Mouse (Mus musculus) cerebellum, adult 11-12 months (tissue): ENCODE data around the gene Fam189b.
"Not testable (repeated sequence)": the region's sequence is repeated elsewhere in the genome, so short reads cannot be mapped to it uniquely, and the experiment has no call there.

ENCODE experiments used
- DNase-seq: peaks from one replicate; pipeline ENCODE4 v3.0.0; 2022

The Fam189b gene

DNA sequence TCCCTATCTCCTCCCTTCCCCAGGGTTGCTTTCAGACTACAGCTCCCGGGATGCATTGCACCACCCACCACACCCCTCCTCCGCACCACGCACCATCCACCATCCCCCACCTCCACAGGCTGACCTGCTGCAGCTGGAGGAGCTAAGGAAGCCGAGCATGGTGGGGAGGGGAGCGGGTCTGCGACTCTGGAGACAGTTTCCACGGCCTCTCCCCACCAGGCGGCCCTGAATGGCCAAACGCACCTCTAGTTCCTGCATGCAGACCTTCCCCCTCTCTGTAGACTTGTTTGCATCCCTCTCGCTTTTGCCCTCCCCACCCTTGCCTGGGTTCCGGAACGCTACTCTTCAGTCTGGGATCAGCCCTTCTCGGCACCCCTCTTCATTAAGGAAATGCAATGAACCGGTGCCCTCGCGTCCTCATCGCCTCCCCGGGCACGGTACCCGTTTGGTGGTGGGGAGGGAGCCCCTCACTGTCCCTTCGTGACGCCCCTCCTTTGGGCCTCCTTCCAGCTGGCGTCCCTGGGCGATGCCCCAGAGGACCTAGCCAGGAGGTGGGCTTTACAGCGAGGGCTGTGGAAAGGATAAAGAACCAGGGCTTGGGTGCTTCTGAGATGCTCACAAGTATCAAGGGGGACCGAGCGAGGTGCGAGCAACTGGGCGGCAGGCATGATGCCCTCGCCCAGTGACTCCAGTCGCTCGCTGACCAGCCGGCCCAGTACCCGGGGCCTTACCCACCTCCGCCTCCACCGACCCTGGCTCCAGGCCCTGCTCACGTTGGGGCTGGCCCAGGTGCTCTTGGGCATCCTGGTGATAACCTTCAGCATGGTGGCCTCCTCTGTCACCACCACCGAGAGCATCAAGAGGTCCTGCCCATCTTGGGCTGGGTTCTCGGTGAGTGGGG, at the start of gene Fam189b:
Gene Fam189b (plus strand): TSS at position 86 of the 901 bp plus-strand sequence.
- peak; percentile 92 for DNase-seq

DNA sequence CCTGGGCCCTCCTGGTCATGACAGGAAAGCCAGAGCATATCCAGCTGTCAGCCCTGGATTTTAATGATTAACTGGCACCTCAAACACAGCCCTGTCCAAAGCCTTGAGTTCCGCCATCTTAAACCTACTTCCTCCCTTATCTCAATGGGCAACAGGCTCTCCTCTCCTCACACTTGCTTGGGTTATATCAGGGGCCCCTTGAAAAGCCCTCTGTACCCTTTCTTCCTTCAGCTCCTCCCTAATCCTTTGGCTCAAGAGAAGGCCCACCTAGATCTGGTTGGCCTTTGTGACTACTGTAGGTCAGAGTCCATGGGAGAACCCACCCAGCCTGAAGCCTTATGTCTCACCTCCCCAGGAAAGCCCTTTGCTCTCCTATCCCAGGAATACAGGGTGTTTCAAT, 49.2 kb upstream of the Fam189b start:
- DNase-seq: no peak

DNA sequence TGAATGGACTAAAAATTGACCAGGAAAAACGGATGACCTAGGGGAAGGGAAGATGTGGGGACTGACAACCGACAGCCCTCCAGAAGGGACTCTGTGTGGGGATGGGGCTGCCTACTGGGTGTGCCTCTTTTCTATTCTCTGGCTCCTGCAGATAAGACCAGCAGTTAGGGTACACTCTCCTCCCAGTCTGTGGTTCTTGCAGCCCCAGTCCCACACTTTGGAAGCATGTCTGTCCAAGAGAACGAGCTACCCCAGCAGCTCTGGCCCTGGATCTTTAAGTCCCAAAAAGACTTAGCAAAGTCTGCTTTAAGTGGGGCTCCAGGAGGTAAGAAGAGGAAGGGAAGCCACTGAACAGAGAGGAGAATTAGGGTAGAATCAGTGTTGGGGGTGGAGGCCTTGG, 47.0 kb upstream of the Fam189b start, which contains the start of gene Pklr:
Gene Pklr (plus strand): TSS at position 185 of the 400 bp plus-strand sequence.
- no peak for DNase-seq

DNA sequence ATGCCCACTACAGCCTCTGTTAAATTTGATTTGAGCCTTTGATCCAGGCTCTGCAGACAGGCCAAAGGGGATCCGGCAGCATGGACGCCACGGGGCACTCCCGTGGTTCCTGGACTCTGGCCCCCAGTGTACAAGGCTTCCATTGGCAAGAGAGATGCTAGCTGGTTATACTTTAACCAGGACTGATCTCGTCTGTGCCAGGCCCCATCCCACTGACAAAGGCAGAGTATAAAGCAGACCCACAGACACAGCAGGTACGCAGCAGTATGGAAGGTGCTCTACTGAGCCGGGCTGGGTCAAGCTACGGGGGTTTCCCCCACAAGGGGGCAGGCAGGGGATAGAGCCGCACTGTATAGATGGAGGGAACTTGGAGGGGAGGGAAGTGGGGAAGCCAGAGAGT, 46.6 kb upstream of the Fam189b start:
- no peak for DNase-seq

DNA sequence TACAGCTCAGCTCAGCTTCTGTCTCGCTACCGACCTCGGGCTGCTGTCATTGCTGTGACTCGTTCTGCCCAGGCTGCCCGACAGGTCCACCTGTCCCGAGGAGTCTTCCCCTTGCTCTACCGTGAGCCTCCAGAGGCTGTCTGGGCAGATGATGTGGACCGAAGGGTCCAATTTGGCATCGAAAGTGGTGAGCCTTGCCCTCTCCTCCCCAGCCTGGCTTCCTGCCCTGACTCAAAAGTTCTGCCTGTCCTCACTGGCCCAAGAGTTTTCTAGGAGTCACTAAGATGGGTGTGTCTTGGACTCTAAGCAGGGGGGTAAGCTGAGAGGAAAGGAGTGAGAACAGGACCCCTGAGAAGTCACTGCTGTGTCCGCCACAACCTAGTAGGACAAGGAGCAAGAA, 38.1 kb upstream of the Fam189b start:
- DNase-seq: no peak

DNA sequence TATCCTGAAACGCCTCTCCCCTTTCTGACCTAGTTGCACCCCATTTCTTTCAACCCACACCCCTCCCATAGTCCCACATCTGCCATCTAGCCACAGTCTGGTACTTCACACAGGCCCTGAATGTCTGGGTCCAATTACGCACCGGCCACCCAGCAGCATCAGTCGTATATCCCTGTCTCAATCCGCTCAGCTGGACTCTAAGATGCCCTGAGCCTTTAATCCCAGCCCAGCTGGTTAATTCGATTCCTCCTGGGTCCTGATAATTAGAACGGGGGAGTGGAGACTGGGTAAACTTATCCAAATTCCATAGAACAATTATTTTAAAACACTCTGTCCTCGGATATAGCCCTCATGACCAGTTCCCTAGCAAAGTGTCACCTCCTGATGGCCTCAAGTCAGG, 37.4 kb upstream of the Fam189b start:
- DNase-seq: no peak

DNA sequence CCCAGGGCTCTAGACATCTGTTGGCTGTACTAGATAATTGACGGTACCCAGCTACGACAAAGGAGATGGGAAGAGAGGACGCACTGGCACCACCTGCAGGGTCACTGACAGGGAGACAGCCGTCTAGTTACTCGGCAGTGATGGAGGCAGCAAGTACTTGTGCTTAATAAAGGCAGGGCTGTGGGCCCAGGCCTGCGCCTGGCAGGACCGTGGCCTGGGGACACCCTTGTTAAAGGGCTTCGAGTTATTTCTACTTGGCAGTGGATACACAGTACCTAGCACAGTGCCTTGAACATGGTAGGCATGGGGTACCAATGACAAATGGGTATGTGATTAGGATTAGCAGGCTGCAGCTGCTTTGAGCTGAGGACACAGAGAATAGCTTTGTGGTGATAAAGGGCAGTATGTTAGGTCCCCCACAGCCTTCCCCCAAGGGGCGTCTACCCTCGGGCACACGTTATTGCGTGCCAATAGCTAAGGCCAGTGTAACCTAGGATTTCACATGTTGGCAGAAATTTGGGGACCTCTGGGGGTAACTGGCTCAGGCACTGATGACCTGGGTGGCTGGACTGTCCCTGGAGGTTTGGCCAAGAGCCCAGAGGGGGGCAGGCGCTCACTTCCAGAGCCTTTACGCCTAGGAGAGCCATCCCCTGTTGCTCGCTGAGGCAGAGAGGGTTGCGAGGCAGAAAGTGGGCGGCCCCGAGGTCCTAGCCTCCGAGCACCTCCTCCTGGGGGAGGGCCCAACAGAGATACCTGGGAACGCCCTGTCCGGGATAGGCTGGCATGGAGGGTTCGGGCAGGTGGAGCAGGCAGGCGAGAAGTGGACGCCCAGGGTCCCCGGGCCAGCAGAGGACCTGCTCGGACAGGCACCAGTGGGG, 35.6 kb upstream of the Fam189b start:
- DNase-seq: peak; percentile 31

DNA sequence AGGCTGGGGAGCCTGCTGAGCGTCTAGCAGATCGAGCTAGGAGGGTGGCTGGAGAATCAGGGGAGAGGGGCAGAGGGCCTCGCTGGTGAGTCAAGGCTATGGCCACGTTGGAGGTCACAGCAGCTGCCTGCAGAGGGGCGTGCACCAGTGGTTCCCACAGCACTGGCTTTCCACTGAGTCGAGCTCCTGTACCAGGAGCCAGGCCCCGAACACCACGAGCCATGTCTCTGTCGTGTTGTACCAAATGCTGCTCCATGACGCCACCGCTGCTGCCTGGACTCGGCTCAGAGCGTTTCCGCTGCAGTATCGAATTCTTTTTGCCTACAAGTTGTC, 35.0 kb upstream of the Fam189b start:
- no peak for DNase-seq

DNA sequence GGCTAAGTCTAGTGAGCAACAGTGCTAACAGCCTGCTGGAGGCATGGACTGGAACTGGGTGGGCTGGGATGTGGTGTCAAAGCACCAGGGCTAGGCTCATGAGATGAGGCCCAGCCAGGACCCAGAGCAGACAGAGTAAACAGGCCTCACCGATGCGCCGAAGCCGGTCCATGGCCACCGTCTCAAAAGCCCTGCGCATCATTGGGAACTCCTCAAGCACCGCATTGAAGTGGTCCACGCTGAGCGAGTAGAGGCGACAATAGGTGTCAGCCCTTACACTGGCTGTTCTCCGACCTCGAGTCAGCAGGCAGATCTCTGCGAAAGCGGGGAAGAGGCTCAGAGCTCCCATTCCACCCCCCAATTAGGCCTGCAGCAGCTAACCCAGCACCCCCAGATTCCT, 34.4 kb upstream of the Fam189b start:
- no peak for DNase-seq

DNA sequence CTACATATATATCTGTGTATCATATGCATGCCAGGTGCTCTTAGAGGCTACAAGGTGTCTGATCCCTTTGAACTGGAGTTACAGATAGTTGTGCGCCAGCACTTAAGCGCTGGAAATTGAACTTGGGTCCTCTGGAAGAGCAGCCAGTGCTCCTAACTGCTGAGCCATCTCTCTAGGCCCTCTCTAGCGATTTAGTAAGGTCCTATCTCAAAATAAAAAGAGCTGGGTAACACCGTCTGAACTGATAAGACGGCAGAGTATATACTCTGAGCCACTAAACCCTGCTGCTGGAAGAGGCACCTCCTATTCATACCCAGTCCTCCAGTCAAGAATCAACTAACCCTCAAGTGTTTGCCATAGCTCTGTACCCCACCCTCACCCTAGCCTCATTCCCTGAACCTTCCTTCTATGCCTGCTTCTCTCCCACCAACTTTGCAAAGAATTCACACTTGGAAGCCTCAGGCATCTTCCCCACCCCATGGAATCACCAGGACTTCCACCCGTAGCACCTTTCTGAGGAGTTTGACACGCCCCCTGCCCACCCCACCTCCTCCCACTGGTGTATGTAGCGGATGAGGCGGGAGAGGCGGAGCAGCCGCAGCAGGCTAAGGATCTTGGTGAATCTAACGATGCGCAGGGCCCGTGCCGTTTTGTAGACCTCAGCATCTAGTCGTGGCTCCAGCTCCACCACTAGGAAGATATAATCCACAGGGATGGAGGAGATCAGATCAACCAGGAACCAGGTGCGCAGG, 30.7 kb upstream of the Fam189b start:
- no peak for DNase-seq

DNA sequence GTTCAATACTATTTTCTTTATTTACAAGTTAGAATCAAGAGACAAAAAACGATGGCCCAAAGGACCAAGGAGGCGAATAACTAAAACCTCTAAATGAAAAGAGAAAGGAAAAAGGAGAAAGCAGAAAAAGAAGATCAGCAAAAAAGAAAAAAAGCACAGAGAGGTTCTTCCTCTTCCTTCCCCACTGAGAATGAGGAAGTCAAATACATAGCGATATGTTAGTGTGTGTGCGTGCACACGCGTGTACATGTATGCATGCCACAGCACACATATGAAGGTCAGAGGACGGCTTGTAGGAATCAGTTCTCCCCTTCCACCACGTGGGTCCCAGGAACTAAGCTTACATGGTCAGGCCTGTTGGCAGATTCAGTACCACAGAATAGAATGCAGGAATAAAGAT, 26.0 kb upstream of the Fam189b start:
- DNase-seq: no peak

DNA sequence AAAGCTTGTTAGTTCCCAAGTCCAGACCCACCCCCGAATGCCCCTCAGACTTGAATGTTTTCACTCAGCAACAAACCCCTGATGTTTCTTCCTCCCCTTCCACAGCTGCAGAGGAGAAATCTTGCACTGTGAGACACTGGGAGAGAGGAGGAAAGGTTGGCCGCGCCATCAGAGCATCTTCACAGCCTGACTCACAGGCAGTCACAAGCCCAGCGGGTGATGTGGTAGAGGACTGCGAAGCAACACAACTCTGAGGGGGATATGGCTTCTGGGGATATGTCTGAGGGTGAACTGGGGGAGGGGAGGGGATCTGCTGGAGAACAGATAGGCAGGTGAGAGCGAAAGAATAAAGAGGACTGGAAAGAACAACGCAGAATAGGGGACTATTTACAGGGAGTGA, 24.3 kb upstream of the Fam189b start:
- no peak for DNase-seq

DNA sequence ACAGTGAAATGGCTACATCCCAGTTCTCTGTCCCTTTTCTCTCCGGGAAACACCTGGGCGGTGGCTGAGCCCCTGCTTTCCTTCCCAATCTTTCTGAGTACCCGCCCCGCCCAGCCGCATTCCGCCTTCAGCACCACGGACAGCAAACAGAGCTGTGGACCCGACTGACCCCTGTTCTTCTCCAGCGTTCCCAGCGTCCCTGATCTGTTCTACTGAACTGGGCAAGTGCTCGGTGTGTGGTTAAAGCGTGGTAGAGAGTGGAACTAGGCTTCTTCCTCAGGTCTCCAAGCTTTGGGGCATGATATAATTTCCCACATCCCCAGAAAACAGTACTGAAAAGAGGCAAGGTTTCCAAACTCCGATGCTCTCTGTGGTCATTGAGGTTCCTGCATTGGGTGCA, 23.7 kb upstream of the Fam189b start:
- DNase-seq: no peak

DNA sequence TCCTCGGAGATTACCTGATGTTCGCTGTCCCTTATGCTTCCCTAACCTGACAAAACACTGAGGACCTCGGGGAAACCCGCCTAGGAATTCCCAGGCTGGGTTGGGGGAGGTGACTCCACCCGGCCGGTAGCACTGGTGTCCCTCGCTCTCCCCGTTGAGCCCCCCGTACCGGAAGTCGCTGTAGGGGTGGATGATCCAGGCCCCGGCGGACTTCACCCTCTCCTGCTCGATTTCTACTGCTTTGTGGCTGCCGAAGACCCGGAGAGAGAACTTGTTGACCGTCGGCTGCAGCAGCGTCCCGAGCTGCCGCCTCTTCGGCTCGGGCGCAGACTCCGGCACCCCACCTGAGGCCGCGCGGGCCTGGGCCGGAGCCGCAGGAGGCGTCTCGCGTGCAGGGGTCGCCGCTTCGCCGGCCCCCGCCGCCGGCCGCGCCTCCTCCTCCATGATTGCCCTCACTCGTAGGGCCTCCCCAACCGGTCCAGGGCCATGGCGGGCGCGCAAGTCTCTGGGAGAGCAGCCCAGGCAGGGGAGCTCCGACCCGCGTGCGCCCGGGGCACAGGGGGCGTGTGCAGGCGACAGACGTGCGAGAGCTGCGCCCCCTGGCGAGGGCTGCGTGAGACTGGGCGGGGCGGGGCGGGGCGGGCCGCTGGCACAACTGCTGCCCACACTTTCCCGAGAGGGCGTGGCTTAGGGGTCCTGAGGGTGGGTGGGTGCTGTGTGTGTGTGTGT, 23.2 kb upstream of the Fam189b start, which contains the start of gene Hcn3:
Gene Hcn3 (minus strand): TSS at position 581 of the 729 bp plus-strand sequence.
- DNase-seq: peak; percentile 62

DNA sequence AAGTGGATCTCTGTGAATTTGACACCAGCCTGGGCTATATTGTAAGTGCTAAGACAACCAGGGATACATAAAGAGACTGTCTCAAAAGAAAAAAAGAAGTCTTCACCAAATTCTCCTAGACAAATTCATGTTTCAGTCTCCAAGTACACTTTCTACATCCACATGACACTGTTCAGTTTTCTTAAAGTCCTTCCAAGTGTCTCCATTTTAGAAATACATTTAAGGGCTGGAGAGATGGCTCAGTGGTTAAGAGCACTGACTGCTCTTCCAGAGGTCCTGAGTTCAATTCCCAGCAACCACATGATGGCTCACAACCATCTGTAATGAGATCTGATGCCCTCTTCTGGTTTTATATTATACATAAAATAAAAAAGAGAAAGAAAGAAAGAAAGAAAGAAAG, 21.7 kb upstream of the Fam189b start:
- DNase-seq: not testable (repeated sequence)

DNA sequence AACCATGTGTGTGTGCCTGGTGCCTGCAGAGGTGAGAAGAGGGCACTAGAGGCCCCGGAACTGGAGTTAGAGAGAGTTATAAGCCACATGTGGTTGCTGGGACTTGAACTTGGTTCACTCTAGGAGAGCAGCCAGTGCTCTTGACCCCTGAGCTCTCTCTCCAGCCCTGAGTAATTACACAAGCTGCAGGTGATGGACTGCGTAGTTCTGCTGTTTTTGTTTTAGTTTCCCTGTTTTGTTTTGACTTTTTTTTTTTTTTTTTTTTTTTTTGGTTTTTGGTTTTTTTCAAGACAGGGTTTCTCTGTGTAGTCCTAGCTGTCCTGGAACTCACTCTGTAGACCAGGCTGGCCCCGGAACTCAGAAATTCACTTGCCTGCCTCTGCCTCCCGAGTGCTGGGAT, 21.2 kb upstream of the Fam189b start:
- DNase-seq: no peak

DNA sequence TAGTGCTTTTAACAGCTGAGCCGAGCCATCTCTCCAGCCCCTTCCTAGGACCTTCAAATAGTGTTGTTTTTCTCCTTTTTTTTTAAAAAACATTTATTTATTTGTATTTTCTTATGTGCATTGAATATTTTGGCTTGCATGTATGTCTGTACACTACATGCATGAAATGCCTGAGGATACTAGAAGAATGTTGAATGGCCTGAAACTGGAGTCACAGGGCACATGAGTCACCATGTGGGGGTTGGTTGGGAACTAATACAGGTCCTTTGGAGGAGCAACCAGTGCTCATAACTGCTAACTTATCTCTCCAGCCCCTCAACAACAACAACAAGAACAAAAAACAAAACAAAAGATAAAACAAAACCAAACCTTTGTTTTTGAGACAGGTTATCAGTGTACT, 19.8 kb upstream of the Fam189b start:
- DNase-seq: no peak

DNA sequence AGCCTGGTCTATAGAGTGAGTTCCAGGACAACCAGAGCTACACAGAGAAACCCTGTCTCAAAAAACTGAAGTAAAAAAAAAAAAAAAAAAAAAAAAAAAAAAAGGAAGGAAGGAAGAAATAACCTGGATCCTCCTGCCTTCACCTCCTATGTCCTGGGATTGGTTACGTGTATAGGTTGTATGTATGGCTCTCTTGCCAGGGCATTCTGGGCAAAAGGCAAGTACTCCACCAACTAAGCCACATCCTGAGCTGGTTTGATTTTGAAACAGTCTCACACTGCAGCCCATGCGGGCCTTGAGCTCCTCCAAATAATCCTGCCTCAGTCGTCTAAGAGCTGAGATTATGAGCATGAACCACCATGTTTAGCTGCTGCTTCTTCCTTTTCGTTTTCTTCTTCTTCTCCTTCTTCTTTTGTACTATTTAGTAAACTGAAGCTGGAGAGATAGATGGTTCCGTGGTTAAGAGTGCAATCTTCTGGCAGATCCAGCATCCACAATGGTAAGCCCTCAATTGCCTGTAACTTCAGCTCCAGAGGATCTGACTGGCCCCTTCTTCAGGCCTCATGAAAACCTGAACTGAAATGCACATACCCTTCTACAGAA, 19.2 kb upstream of the Fam189b start:
- no peak for DNase-seq

DNA sequence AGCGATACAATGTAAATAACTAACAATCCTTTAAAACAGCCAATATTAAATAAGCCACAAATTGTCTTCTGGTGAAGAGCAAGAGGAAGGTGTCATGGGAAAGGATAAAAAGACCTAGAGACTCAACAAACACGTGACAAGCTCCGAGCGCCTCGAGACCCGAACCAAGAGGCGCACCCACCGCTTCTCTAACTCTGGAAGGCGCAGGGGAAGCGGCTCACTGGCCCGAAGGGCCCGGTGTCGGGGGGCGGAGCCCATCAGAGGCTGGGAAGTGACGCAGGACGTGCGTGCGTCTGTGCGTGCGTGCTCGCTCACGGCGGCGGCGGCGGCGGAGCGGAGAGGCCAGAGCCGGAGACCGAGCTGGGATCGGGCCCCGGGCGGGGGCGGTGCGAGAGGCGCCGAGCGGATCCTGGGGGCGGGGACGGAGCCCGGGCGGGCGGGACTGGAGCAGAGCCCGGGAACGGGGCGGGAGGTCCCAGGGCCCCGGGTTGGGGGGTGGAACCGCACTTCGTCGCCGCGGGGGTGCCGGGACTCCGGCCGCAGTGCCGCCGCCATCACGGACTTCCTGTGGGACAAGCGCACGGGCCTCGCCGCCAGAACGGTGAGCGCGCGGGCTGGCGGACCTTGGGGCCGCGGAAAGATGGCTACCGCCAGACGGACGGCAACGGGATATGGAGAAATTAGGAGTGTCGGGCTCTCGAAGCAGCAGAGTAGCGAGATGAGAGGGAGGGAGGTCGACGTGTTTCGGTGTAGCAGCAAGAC, 18.3 kb upstream of the Fam189b start, which contains the start of gene Clk2:
Gene Clk2 (plus strand): TSS at position 290 of the 762 bp plus-strand sequence.
- peak; percentile 94 for DNase-seq

DNA sequence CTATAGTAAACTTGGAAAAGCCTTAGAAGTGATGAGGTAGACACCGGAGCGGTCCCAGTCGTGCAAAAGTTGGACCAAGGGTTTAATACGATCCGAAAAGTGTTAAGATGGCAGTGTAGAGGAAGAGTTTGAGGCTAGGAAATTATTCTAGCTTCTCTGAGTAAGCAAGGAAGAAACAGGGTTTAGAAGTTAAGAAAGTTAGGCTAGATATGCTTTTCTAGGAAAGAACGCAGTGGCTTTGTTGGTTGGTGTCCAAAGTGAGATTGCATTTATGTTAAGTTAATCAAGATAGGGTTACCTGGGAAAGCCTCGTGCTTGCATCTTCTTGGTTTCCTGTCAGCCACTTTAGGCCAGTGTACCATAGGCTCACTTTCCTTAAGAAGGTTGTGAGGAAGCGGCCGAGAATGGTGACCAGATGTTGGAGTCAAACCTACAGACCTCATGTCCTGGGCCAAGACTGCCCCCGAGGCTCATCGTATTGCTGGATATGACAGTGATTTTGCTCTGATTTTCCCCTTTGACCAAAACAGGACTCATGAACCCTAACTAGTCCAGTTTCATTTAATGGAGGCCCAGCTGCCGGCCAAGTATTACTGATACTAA, 17.6 kb upstream of the Fam189b start:
- DNase-seq: no peak

DNA sequence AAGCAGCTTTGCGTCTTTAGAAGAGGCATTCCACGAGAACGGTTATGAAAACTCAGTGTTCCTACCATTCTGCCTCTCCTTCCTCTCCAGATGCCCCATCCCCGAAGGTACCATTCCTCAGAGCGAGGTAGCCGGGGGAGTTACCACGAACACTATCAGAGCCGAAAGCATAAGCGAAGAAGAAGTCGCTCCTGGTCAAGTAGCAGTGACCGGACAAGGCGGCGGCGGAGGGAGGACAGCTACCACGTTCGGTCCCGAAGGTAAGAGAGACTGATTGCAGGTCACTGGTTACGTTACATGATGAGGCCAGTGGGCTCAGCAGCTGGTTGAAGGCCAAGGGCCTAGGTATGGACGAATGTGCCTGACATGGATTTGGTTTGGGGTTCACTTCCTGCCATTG, 16.0 kb upstream of the Fam189b start:
- DNase-seq: no peak
